Mouse (Mus musculus) liver, embryonic 15.5 days (tissue): ENCODE measurements at regions not wholly inside any gene's neighbourhood (a gene's known extent, or its start where the extent isn't known, plus 50 kb on each side); places are given as distances from the start of the nearest gene placed in this dataset.

Experiments
- ATAC-seq: fragments of 200-750 bp; cut with Nextera tagmentation; 2 replicates; pipeline ENCODE4 v1.8.0; 2017; ENCODE audit warnings: moderate number of reproducible peaks, mild to moderate bottlenecking, moderate library complexity; ENCODE audit not compliant: insufficient read depth
- H3K27ac ChIP-seq: fragments of 300-500 bp; sonication (generic); replicated peaks from 2 replicates; pipeline ENCODE4 v1.5.1; 2015; ENCODE audit warnings: mild to moderate bottlenecking, inconsistent platforms
- H3K27me3 ChIP-seq: fragments of 300-500 bp; sonication (generic); 2 replicates; pipeline ENCODE4 v1.6.1; 2015; ENCODE audit warnings: mild to moderate bottlenecking, inconsistent platforms
- H3K36me3 ChIP-seq: fragments of 300-500 bp; sonication (generic); replicated peaks from 2 replicates; pipeline ENCODE4 v1.6.1; 2015; ENCODE audit warnings: moderate library complexity, mild to moderate bottlenecking, inconsistent platforms
- H3K4me1 ChIP-seq: fragments of 300-500 bp; sonication (generic); replicated peaks from 2 replicates; pipeline ENCODE4 v1.6.1; 2015; ENCODE audit warnings: inconsistent platforms
- H3K4me2 ChIP-seq: fragments of 300-500 bp; sonication (generic); 2 replicates; pipeline ENCODE4 v1.6.1; 2015; ENCODE audit warnings: moderate library complexity, mild to moderate bottlenecking, inconsistent platforms
- H3K4me3 ChIP-seq: fragments of 300-500 bp; sonication (generic); replicated peaks from 2 replicates; pipeline ENCODE4 v1.5.1; 2015; ENCODE audit warnings: mild to moderate bottlenecking, inconsistent platforms
- H3K9ac ChIP-seq: fragments of 300-500 bp; sonication (generic); 2 replicates; pipeline ENCODE4 v1.6.1; 2015; ENCODE audit warnings: moderate library complexity, mild to moderate bottlenecking, inconsistent platforms
- H3K9me3 ChIP-seq: fragments of 300-500 bp; sonication (generic); replicated peaks from 2 replicates; pipeline ENCODE4 v1.6.1; 2016; ENCODE audit warnings: inconsistent platforms
- WGBS: fragments of 180-500 bp; shearing (Covaris S2); methylation state at CpG from one replicate; pipeline ENCODE4 v1.1.7; 2015; ENCODE audit warnings: mixed read lengths; ENCODE audit not compliant: insufficient replicate concordance; 5-methylcytosine and 5-hydroxymethylcytosine counted together

GRCm38 (mm10) chr1:155491205-155492026 lies 66.5 kb upstream of the Acbd6 start:
- ATAC-seq, result no peak
- Histone ChIP-seq H3K27ac (no peak overlapping the region), H3K4me1 (no peaks in the 10 kb centered on the region), H3K27me3 (no peaks in the 10 kb centered on the region), H3K4me2 (no peak overlapping the region; the same call in 1 of the 2 replicates), H3K9me3 (no peaks in the 10 kb centered on the region), H3K9ac (no peak overlapping the region), H3K36me3 (no peaks in the 10 kb centered on the region), H3K4me3 (no peak overlapping the region)
- 47% methylated on average over 24 of the region's 24 CpGs for WGBS

- H3K4me3 ChIP-seq, result no peak overlapping the region
- no peak overlapping the region for H3K9ac ChIP-seq
- ATAC-seq, result no peak
- 60% methylated on average over 6 of the region's 6 CpGs for WGBS
- no peak overlapping the region for H3K4me2 ChIP-seq
- H3K27ac ChIP-seq, result no peak overlapping the region
- no peaks in the 10 kb centered on the region for H3K27me3 ChIP-seq
- no peaks in the 10 kb centered on the region for H3K4me1 ChIP-seq
- no peaks in the 10 kb centered on the region for H3K36me3 ChIP-seq
- H3K9me3 ChIP-seq, result no peaks in the 10 kb centered on the region
These were observed 64.6 kb upstream of the Acbd6 start for GRCm38 (mm10) chr1:155493333-155493732.

GRCm38 (mm10) chr1:155493799-155494198 lies 64.1 kb upstream of the Acbd6 start:
- Histone ChIP-seq H3K4me2 (no peak overlapping the region), H3K4me3 (no peak overlapping the region), H3K9me3 (no peaks in the 10 kb centered on the region), H3K27me3 (no peaks in the 10 kb centered on the region), H3K4me1 (no peaks in the 10 kb centered on the region), H3K9ac (no peak overlapping the region), H3K27ac (no peak overlapping the region), H3K36me3 (no peaks in the 10 kb centered on the region)
- no peak for ATAC-seq
- 57% methylated on average over 4 of the region's 4 CpGs for WGBS

- ATAC-seq, result no peak
- H3K36me3 ChIP-seq, result no peaks in the 10 kb centered on the region
- WGBS, result 38% methylated on average over 2 of the region's 2 CpGs
- no peak overlapping the region for H3K9ac ChIP-seq
- no peak overlapping the region for H3K27ac ChIP-seq
- no peaks in the 10 kb centered on the region for H3K4me1 ChIP-seq
- no peaks in the 10 kb centered on the region for H3K27me3 ChIP-seq
- no peaks in the 10 kb centered on the region for H3K9me3 ChIP-seq
- H3K4me2 ChIP-seq, result no peak overlapping the region
- no peak overlapping the region for H3K4me3 ChIP-seq
These were observed 63.6 kb upstream of the Acbd6 start for GRCm38 (mm10) chr1:155494347-155494746.

GRCm38 (mm10) chr1:155499735-155500134 lies 58.2 kb upstream of the Acbd6 start:
- Histone ChIP-seq H3K9me3 (no peaks in the 10 kb centered on the region), H3K4me2 (no peak overlapping the region), H3K27ac (no peak overlapping the region), H3K4me1 (no peaks in the 10 kb centered on the region), H3K36me3 (no peaks in the 10 kb centered on the region), H3K27me3 (no peaks in the 10 kb centered on the region), H3K4me3 (no peak overlapping the region), H3K9ac (no peak overlapping the region)
- ATAC-seq, result no peak
- 75% methylated on average over 1 of the region's 1 CpGs for WGBS

GRCm38 (mm10) chr1:155502867-155503266 lies 55.1 kb upstream of the Acbd6 start:
- Histone ChIP-seq H3K36me3 (no peaks in the 10 kb centered on the region), H3K4me2 (no peak overlapping the region), H3K9me3 (no peaks in the 10 kb centered on the region), H3K27ac (no peak overlapping the region), H3K4me3 (no peak overlapping the region), H3K27me3 (no peaks in the 10 kb centered on the region), H3K4me1 (no peaks in the 10 kb centered on the region), H3K9ac (no peak overlapping the region)
- WGBS, result 66% methylated on average over 10 of the region's 10 CpGs
- ATAC-seq, result no peak

- Histone ChIP-seq H3K9ac (no peak overlapping the region), H3K4me3 (no peak overlapping the region), H3K36me3 (no peaks in the 10 kb centered on the region), H3K4me2 (no peak overlapping the region), H3K4me1 (no peaks in the 10 kb centered on the region), H3K27ac (no peak overlapping the region), H3K27me3 (no peaks in the 10 kb centered on the region), H3K9me3 (no peaks in the 10 kb centered on the region)
- WGBS, result 50% methylated on average over 12 of the region's 12 CpGs
- ATAC-seq, result no peak
These were observed 53.2 kb upstream of the Acbd6 start for GRCm38 (mm10) chr1:155504581-155505328.

- no peak for ATAC-seq
- H3K36me3 ChIP-seq, result no peaks in the 10 kb centered on the region
- no peak overlapping the region for H3K27ac ChIP-seq
- H3K9me3 ChIP-seq, result no peaks in the 10 kb centered on the region
- 56% methylated on average over 6 of the region's 6 CpGs for WGBS
- H3K4me2 ChIP-seq, result no peak overlapping the region
- no peak overlapping the region for H3K4me3 ChIP-seq
- no peaks in the 10 kb centered on the region for H3K4me1 ChIP-seq
- no peaks in the 10 kb centered on the region for H3K27me3 ChIP-seq
- H3K9ac ChIP-seq, result no peak overlapping the region
These were observed 52.4 kb upstream of the Acbd6 start for GRCm38 (mm10) chr1:155505361-155506077.
